Mouse (Mus musculus) megakaryocyte, embryonic 14.5 days (primary cell): Measurements from ENCODE around the gene Sclt1. TPM values are rescaled to one million over a fixed set of nuclear protein-coding genes. Genes with fewer than 3 reads are reported as not detected.
A peak's percentile ranks its signal among the peaks of the same experiment; 100 is the strongest.
"Not testable (repeated sequence)": the region's sequence is repeated elsewhere in the genome, so short reads cannot be mapped to it uniquely, and the experiment has no call there.

ENCODE experiments used
- H3K27me3 ChIP-seq: replicated peaks from 2 replicates; pipeline ENCODE3; 2012; ENCODE audit warnings: inconsistent platforms
- H3K36me3 ChIP-seq: replicated peaks from 2 replicates; pipeline ENCODE3; 2012; ENCODE audit warnings: low read length, inconsistent platforms, mixed read lengths
- H3K4me1 ChIP-seq: 2 replicates; pipeline ENCODE4 v1.6.1; 2012; ENCODE audit warnings: inconsistent platforms
- H3K4me3 ChIP-seq: replicated peaks from 2 replicates; pipeline ENCODE3; 2012; ENCODE audit warnings: moderate library complexity, mild to moderate bottlenecking, inconsistent platforms
- H3K9me3 ChIP-seq: 2 replicates; pipeline ENCODE4 v1.6.1; 2012; ENCODE audit warnings: inconsistent platforms
- FLI1 ChIP-seq: IDR thresholded peaks from 2 replicates; pipeline ENCODE4 v1.6.1; 2012; ENCODE audit warnings: low read length, inconsistent platforms, mixed read lengths
- GATA1 ChIP-seq: IDR thresholded peaks from 3 replicates; pipeline ENCODE4 v1.6.1; 2012; ENCODE audit warnings: mixed read lengths, low read length, inconsistent platforms, borderline replicate concordance
- polyA plus RNA-seq: library from polyadenylated mRNA; stranded (reverse); fragments of >175 nt; gene quantifications from 2 replicates; pipeline ENCODE4 v1.2.3, GENCODE M21; 2012; ENCODE audit warnings: low replicate concordance; ENCODE audit not compliant: insufficient read depth

Gene Sclt1
- 0.86 TPM in 1 of 2 replicates, not detected in the other for polyA plus RNA-seq

DNA sequence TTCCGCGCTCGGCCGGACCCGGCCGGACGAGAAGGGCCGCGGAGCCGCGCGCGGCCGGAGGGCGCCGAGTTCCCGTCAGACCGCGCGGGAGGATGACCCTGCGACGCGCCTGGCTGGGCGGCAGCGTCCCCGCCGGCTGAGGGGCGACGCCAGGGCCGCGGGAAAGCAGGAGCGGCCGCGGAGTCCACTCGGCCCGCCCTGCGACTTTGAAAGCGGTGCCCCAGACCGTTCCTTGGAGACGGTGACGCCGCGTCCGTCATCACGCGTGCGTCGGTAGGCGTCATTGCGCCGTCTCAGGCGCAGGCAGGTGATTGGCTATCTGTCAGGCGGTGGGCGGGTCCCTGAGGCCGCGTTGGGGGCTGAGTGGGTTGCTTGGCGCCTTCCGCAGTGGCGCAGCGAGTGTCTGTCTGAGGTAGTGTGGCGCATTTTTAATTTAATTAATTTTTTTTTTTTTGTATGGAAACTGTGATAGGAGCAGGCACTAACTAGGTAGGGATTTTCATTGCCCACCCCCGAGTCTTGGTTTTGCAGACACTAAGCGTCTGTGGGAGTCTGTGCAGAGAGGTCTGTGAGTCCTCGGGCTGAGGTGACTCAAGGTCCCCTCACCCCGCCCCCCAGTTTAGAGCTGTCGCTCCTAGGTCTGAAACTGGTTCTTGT is at the start of gene Sclt1, which contains the start of gene D3Ertd751e:
Sclt1 (minus strand) TSS at position 237 of the 657 bp plus-strand sequence.
D3Ertd751e (plus strand) TSS at position 334 of the 657 bp plus-strand sequence.
- Histone ChIP-seq H3K36me3 (no peaks in the 10 kb centered on the region), H3K4me3 (peak within 1 kb of the TSS; percentile 90), H3K27me3 (no peaks in the 10 kb centered on the region), H3K4me1 (peaks cover 19% of the 10 kb centered on the region), H3K9me3 (no peaks in the 10 kb centered on the region)
- TF ChIP-seq FLI1 = no peak
- no peak for TF ChIP-seq GATA1

DNA sequence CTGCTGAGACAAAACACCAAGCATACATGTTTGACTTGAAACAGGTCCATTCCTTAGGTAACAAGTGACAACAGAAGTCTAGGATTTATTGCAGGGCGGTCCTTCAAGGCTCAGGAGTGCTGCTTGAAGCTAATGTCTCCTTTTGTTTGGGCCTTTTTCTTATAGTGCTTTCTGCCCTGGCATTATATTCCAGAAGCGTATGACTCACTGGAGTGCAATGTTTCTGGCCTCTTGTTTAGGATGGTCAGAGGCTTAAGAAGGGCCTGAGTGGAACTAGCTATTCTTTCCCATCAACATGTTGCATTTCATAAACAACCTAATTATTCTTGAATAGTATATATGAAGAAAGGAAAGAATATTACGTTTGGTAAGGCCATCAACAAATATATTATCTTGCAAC is 19.8 kb upstream of the Sclt1 start:
- Histone ChIP-seq H3K9me3 (no peaks in the 10 kb centered on the region), H3K27me3 (no peaks in the 10 kb centered on the region), H3K4me1 (no peaks in the 10 kb centered on the region), H3K4me3 (no peak overlapping the region), H3K36me3 (peaks cover 16% of the 10 kb centered on the region)
- TF ChIP-seq FLI1 (no peak), GATA1 (no peak)

GRCm38 (mm10) chr3:41754556-41754955 is 12.2 kb upstream of the Sclt1 start:
- Histone ChIP-seq H3K27me3 (no peaks in the 10 kb centered on the region), H3K9me3 (no peaks in the 10 kb centered on the region), H3K36me3 (peaks cover 34% of the 10 kb centered on the region), H3K4me3 (no peak overlapping the region), H3K4me1 (no peaks in the 10 kb centered on the region)
- TF ChIP-seq FLI1 = no peak

- Histone ChIP-seq H3K4me1 (peaks cover 19% of the 10 kb centered on the region), H3K4me3 (peak overlapping the region; percentile 90), H3K27me3 (no peaks in the 10 kb centered on the region), H3K9me3 (no peaks in the 10 kb centered on the region), H3K36me3 (peaks cover 3% of the 10 kb centered on the region)
- TF ChIP-seq GATA1 = no peak
- TF ChIP-seq FLI1 = no peak
Observed at GRCm38 (mm10) chr3:41743436-41743835, 1.1 kb upstream of the Sclt1 start.

DNA sequence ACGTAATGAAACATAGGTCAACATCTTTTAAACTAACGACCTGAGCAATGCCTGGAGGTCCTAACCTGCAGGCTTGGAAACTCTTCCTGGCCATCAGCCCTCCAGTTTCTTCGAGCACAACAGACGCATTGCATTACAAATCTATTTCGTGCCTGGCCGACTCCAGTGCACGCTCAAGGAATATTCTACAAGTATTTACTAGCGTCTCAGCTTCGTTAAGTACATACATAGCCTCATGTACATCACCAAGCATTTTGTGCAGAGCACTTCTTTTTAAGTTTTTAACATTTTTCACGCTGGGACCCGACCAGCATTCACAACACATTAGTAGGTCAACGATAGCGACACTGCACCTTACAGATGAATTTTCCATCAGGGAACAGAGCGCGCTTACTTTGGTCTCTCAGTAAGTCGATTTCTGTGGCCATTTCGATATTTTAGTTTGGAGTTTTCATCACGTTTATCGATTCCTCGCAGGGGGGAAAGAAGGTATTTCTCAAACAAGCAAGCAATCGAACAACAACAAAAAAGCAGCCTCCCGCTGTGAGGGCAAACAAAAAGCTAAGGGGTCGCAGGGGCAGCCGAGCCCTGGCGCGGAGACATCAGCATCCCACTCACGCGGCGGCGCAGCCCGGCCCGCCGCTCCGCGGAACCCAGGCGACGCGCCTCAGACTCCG is 575 bp downstream of the Sclt1 start:
- TF ChIP-seq FLI1 = no peak
- no peak for TF ChIP-seq GATA1
- no peaks in the 10 kb centered on the region for H3K9me3 ChIP-seq

GRCm38 (mm10) chr3:41695681-41696080 is 46.6 kb downstream of the Sclt1 start:
- no peak for TF ChIP-seq FLI1
- no peak for TF ChIP-seq GATA1
- H3K27me3 ChIP-seq = no peaks in the 10 kb centered on the region
- no peak overlapping the region for H3K4me3 ChIP-seq
- H3K4me1 ChIP-seq = no peaks in the 10 kb centered on the region
- peaks cover 4% of the 10 kb centered on the region for H3K36me3 ChIP-seq
- H3K9me3 ChIP-seq = no peaks in the 10 kb centered on the region

More for the DNA sequence above, 575 bp downstream of the Sclt1 start:
- Histone ChIP-seq H3K27me3 (no peaks in the 10 kb centered on the region), H3K4me3 (peak overlapping the region; percentile 90), H3K4me1 (peaks cover 19% of the 10 kb centered on the region), H3K36me3 (no peaks in the 10 kb centered on the region)

DNA sequence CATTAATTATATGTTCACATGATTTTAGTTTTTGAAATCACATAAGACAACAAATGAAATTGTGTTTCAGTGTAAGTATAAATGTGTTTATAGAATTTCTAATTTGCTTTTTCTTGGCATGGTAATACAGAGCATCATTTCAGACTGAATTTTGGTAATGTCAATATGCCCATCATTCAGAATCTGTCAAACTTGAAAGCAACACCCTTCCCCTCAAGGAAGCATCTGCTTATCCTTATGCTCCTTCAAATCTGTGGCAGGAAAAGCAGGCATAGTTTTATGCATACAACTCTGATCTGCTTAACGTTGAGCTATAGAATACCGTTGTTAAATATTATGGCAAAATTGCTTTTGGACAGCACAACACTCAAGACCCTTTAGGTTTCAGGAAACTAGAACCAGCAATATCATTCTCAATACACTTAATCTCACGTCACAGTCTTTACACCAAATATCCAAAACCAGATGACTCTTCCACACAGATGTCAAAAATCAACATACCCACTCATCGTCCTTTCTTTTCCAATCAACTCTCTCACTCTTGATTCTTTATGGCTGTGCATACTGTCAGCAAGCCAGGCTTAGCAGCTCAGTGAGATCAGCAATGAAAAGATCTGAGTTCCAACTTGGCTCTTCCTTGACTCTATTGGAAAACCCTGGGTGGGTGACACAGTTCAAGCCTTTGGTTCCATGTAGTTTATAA is 49.7 kb downstream of the Sclt1 start:
- Histone ChIP-seq H3K27me3 (no peaks in the 10 kb centered on the region), H3K9me3 (no peaks in the 10 kb centered on the region), H3K36me3 (no peaks in the 10 kb centered on the region), H3K4me3 (no peak overlapping the region), H3K4me1 (no peaks in the 10 kb centered on the region)
- TF ChIP-seq GATA1 = no peak
- TF ChIP-seq FLI1 = no peak

DNA sequence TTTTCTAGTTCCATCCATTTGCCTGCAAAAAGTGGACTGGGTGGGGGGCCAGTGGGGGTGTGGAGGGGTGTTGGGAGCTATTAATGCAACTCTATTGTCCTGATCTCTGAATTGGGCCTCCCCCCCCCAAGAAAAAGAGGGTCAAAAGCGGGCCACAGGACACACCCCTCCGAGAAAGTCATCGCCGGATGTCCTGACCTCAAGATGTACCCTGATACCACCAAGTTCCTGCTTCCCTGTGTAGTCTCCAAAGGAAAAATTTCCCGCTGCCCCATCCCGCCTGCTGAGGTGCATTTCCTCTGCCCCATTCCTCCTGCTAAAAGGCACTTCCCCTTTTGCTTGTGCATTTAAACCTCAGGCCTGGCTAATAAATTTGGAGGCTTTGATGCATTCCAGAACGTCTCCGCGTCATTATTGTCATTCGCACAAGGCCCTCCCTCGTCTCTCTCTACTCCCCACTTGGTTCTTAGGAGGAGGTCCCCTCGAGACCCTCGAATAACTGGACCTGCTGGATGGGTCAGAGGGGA is 52.1 kb downstream of the Sclt1 start:
- not testable (repeated sequence) for H3K4me1 ChIP-seq, H3K36me3 ChIP-seq, H3K9me3 ChIP-seq, H3K27me3 ChIP-seq, H3K4me3 ChIP-seq

DNA sequence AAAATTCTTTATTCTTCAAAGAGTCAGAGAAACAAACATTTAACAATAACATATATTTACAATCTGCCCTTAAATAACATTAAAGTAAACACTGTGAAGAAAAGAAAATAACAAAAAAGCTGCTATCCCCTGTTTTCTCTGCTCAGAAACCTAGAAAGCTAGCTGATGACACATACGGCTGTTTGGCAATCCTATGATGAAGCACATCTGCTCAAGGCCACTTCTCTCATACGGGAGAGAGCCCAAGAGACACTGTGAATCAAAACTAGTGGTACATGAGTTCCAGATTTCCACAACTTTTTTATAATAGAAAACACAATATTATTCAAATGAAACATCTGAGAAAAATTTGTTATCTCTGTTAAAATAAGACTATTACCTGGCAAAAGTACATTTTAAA is 55.9 kb downstream of the Sclt1 start:
- H3K27me3 ChIP-seq = no peaks in the 10 kb centered on the region
- H3K4me3 ChIP-seq = no peak overlapping the region
- H3K36me3 ChIP-seq = peaks cover 7% of the 10 kb centered on the region
- H3K4me1 ChIP-seq = no peaks in the 10 kb centered on the region
- no peaks in the 10 kb centered on the region for H3K9me3 ChIP-seq
- TF ChIP-seq GATA1 = no peak
- no peak for TF ChIP-seq FLI1

- no peaks in the 10 kb centered on the region for H3K9me3 ChIP-seq
- no peak overlapping the region for H3K4me3 ChIP-seq
- no peaks in the 10 kb centered on the region for H3K4me1 ChIP-seq
- no peaks in the 10 kb centered on the region for H3K27me3 ChIP-seq
- TF ChIP-seq FLI1 = no peak
- no peak for TF ChIP-seq GATA1
- peaks cover 11% of the 10 kb centered on the region for H3K36me3 ChIP-seq
Observed at GRCm38 (mm10) chr3:41682084-41682483, 60.2 kb downstream of the Sclt1 start.
